ENCODE assay signal across 9 mouse cellular contexts in the genomic region with DNA sequence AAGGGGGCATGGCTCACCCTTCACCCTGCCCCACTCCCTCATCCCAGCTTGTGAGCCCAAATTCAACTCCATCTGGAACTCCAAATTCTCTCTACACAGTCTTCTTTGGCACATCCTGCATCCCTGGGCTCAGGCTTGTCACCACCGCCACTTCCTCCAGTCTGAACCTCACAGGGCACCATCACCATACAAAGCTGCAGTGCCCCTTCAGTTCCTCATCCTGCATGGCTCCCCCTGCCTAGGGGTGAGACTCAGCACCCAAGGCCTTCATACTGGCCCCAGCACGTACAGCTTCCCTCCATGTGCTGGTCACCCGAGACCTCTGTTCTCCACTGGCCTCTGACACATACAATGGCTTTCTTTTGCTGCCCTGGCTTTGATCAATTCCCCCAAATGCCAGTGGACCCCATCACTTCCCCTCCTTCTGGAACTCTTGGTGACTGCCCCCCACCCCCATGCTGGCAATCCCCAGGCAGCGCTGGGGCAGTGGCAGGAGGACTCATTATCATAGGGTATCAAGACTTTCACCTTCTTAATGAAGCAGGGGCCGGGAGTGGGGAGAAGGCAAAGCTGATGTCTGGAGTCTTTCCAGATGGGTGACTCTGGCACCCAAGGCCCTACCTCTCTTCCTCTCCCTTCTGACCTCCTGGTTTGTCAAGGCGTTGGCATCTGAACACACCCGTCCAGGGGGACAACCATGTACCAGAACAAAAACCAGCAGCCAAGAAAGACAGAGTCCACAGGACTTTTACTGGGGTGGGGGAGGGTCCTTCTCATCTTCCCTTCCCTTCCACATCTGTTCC. TPM values are rescaled to one million over a fixed set of nuclear protein-coding genes. Genes with fewer than 3 reads are reported as not detected.
A peak's percentile ranks its signal among the peaks of the same experiment; 100 is the strongest.
DNase-seq lines count a peak whose midpoint lies in the region; ATAC-seq and TF ChIP-seq lines count a peak whose summit lies in the region.
"Had no signal": no experiment of that assay in that cellular context is flagged by ENCODE, and none has a peak within 500 bp of the region (broad histone marks: within the 10 kb centered on the region; RNA-seq: fewer than 3 reads in every experiment).

No protein-coding gene starts in this region.

- no peak for ATAC-seq in heart, embryonic 14.5 days (ENCODE audit: insufficient number of reproducible peaks, insufficient read depth, low FRiP score, low read depth)
- ATAC-seq in neural tube, embryonic 11.5 days (ENCODE audit: insufficient read depth, low FRiP score, low TSS enrichment), result no peak
- no peak; the same call in 1 of the 2 replicates for ATAC-seq in intestine, postnatal 0 days
- no peak for ATAC-seq in stomach, embryonic 16.5 days (ENCODE audit: insufficient read depth, low FRiP score)

- WGBS in heart, embryonic 14.5 days, result 45% methylated on average over 7 of the region's 7 CpGs
- WGBS in neural tube, embryonic 11.5 days, result 39% methylated on average over 7 of the region's 7 CpGs
- WGBS in intestine, postnatal 0 days, result 55% methylated on average over 7 of the region's 7 CpGs
- WGBS in stomach, embryonic 16.5 days, result 39% methylated on average over 7 of the region's 7 CpGs

- peak overlapping the region in 1 of 2 experiments; percentile 73; a peak in 3 of 4 replicates for H3K27ac ChIP-seq in heart, embryonic 14.5 days (replicated peaks in 1 of 2; ENCODE audit: control insufficient read depth in 1 of 2, insufficient read depth in 1 of 2, low read depth in 2 of 2, low read length in 2 of 2)
- H3K27ac ChIP-seq in neural tube, embryonic 11.5 days (ENCODE audit: low read depth, low read length), result no peak overlapping the region; the same call in 1 of the 2 replicates
- H3K27ac ChIP-seq in intestine, postnatal 0 days (ENCODE audit: low read depth, low read length), result no peak overlapping the region; the same call in 1 of the 2 replicates
- H3K27ac ChIP-seq in stomach, embryonic 16.5 days (ENCODE audit: low read length), result peak overlapping the region; percentile 87

- peaks cover 53 to 76% of the 10 kb centered on the region in 2 experiments for H3K4me1 ChIP-seq in heart, embryonic 14.5 days (ENCODE audit: control insufficient read depth in 2 of 2, insufficient read depth in 2 of 2, low read length in 2 of 2)
- peaks cover 28% of the 10 kb centered on the region for H3K4me1 ChIP-seq in neural tube, embryonic 11.5 days (ENCODE audit: control insufficient read depth, insufficient read depth, low read length)
- H3K4me1 ChIP-seq in intestine, postnatal 0 days (replicated peaks; ENCODE audit: control insufficient read depth, insufficient read depth, low read length), result 0 out of 2 replicates have a peak, but pooled peaks cover 10% of the 10 kb centered on the region
- peaks cover 76% of the 10 kb centered on the region for H3K4me1 ChIP-seq in stomach, embryonic 16.5 days (ENCODE audit: control insufficient read depth, insufficient read depth, low read length)

- no peaks in the 10 kb centered on the region for H3K27me3 ChIP-seq in heart, embryonic 14.5 days (ENCODE audit: control insufficient read depth, insufficient read depth, low read length)
- H3K27me3 ChIP-seq in neural tube, embryonic 11.5 days (ENCODE audit: control insufficient read depth, insufficient read depth, low read length), result no peaks in the 10 kb centered on the region
- H3K27me3 ChIP-seq in intestine, postnatal 0 days (replicated peaks; ENCODE audit: control insufficient read depth, insufficient read depth, low read length), result no peaks in the 10 kb centered on the region
- no peaks in the 10 kb centered on the region for H3K27me3 ChIP-seq in stomach, embryonic 16.5 days (ENCODE audit: control insufficient read depth, insufficient read depth, low read length)

- no peak for DNase-seq in heart, postnatal 4 days
- no peak for DNase-seq in neural tube, embryonic 11.5 days (ENCODE audit: low spot score)
- no peak for DNase-seq in neural tube, embryonic 10.5 days (ENCODE audit: extremely low spot score, low spot score)
- DNase-seq in layer of hippocampus, adult 9-10 months (ENCODE audit: low spot score), result no peak
- DNase-seq in embryo, embryonic 10.5 days (ENCODE audit: low spot score), result no peak
- DNase-seq: cerebellum, adult 2 months had no signal

- H3K9ac ChIP-seq in heart, embryonic 14.5 days (ENCODE audit: low read length), result peak overlapping the region; percentile 28; the same call in 1 of the 2 replicates
- H3K9ac ChIP-seq in neural tube, embryonic 11.5 days (ENCODE audit: low read length), result no peak overlapping the region
- no peak overlapping the region for H3K9ac ChIP-seq in intestine, postnatal 0 days (ENCODE audit: low read depth, low read length)
- peak overlapping the region; percentile 47 for H3K9ac ChIP-seq in stomach, embryonic 16.5 days (ENCODE audit: low read length)

- no peaks in the 10 kb centered on the region for H3K9me3 ChIP-seq in heart, embryonic 14.5 days (ENCODE audit: control insufficient read depth, low read length)
- H3K9me3 ChIP-seq in neural tube, embryonic 11.5 days (ENCODE audit: control insufficient read depth, low read length), result no peaks in the 10 kb centered on the region
- no peaks in the 10 kb centered on the region for H3K9me3 ChIP-seq in intestine, postnatal 0 days (ENCODE audit: control insufficient read depth)
- H3K9me3 ChIP-seq in stomach, embryonic 16.5 days (replicated peaks; ENCODE audit: control insufficient read depth, low read length), result no peaks in the 10 kb centered on the region

- TF ChIP-seq CTCF in intestine, postnatal 0 days (IDR thresholded peaks at IDR 0.05; ENCODE audit: low read depth), result no peak

- peaks cover 44% of the 10 kb centered on the region for H3K36me3 ChIP-seq in heart, embryonic 14.5 days (ENCODE audit: control insufficient read depth, insufficient read depth, low read length)
- H3K36me3 ChIP-seq in neural tube, embryonic 11.5 days (ENCODE audit: control insufficient read depth, insufficient read depth, low read length), result peaks cover 9% of the 10 kb centered on the region; the same call in 1 of the 2 replicates
- H3K36me3 ChIP-seq in intestine, postnatal 0 days (ENCODE audit: control insufficient read depth, insufficient read depth), result peaks cover 5% of the 10 kb centered on the region; the same call in 1 of the 2 replicates
- peaks cover 2% of the 10 kb centered on the region; the same call in 1 of the 2 replicates for H3K36me3 ChIP-seq in stomach, embryonic 16.5 days (ENCODE audit: control insufficient read depth, insufficient read depth, low read length)

- peak overlapping the region; percentile 17; the same call in 1 of the 2 replicates for H3K4me2 ChIP-seq in heart, embryonic 14.5 days (ENCODE audit: low read length)
- H3K4me2 ChIP-seq in neural tube, embryonic 11.5 days (ENCODE audit: low read depth), result peak overlapping the region; percentile 7; the same call in 1 of the 2 replicates
- 0 out of 2 replicates have a peak overlapping the region, but pooled peaks have one; percentile 6 for H3K4me2 ChIP-seq in intestine, postnatal 0 days (replicated peaks; ENCODE audit: low read depth)
- peak overlapping the region; percentile 28 for H3K4me2 ChIP-seq in stomach, embryonic 16.5 days (ENCODE audit: low read depth, low read length)

- no peak overlapping the region for H3K4me3 ChIP-seq in heart, embryonic 14.5 days (ENCODE audit: control insufficient read depth in 1 of 2, insufficient read depth in 1 of 2, low read depth in 1 of 2, low read length in 2 of 2)
- H3K4me3 ChIP-seq in neural tube, embryonic 11.5 days (ENCODE audit: low read depth, low read length), result no peak overlapping the region
- H3K4me3 ChIP-seq in intestine, postnatal 0 days (ENCODE audit: low read depth, low read length), result no peak overlapping the region
- H3K4me3 ChIP-seq in stomach, embryonic 16.5 days (replicated peaks; ENCODE audit: low read length), result no peak overlapping the region

RNA-seq across cellular contexts. Expression of a gene that starts 12.7 kb away (rescaled TPM):
- 7.7 and 8.9 TPM in 2 replicates for polyA plus RNA-seq in heart, embryonic 14.5 days (2014; fragmentation: Nextera tagmentation; extraction: Ambion mirVana)
- total RNA-seq in heart, postnatal 4 days (2021), result 10 to 100 TPM; 37.0 to 38.4 TPM
- 9.7 and 10.7 TPM in 2 replicates for polyA plus RNA-seq in neural tube, embryonic 11.5 days (2014; fragmentation: Nextera tagmentation; extraction: Ambion mirVana)
- 2.0 and 2.5 TPM in 2 replicates for polyA plus RNA-seq in intestine, postnatal 0 days (2015; fragmentation: Nextera tagmentation; extraction: Ambion mirVana)
- polyA plus RNA-seq in stomach, embryonic 16.5 days (2015; fragmentation: Nextera tagmentation; extraction: Ambion mirVana), result 7.3 and 7.4 TPM in 2 replicates

RNA-seq across cellular contexts. Expression of a gene that starts 55.2 kb away (rescaled TPM):
- polyA plus RNA-seq in heart, embryonic 14.5 days (2014; fragmentation: Nextera tagmentation; extraction: Ambion mirVana), result 4.3 and 5.4 TPM in 2 replicates
- 1 to 10 TPM; 2.5 to 2.6 TPM for total RNA-seq in heart, postnatal 4 days (2021)
- 2.0 and 3.1 TPM in 2 replicates for polyA plus RNA-seq in neural tube, embryonic 11.5 days (2014; fragmentation: Nextera tagmentation; extraction: Ambion mirVana)
- 5.7 and 7.0 TPM in 2 replicates for polyA plus RNA-seq in intestine, postnatal 0 days (2015; fragmentation: Nextera tagmentation; extraction: Ambion mirVana)
- polyA plus RNA-seq in stomach, embryonic 16.5 days (2015; fragmentation: Nextera tagmentation; extraction: Ambion mirVana), result 7.9 and 8.6 TPM in 2 replicates

RNA-seq across cellular contexts. Expression of a gene that starts 56.0 kb away (rescaled TPM):
- polyA plus RNA-seq in heart, embryonic 14.5 days (2014; fragmentation: Nextera tagmentation; extraction: Ambion mirVana), result 1.2 and 1.8 TPM in 2 replicates
- 1 to 10 TPM; 5.6 to 6.4 TPM for total RNA-seq in heart, postnatal 4 days (2021)
- polyA plus RNA-seq in neural tube, embryonic 11.5 days (2014; fragmentation: Nextera tagmentation; extraction: Ambion mirVana), result 2.6 and 3.9 TPM in 2 replicates
- polyA plus RNA-seq in intestine, postnatal 0 days (2015; fragmentation: Nextera tagmentation; extraction: Ambion mirVana), result 0.78 and 1.0 TPM in 2 replicates
- polyA plus RNA-seq in stomach, embryonic 16.5 days (2015; fragmentation: Nextera tagmentation; extraction: Ambion mirVana), result 3.3 and 4.0 TPM in 2 replicates

Comparison
In these comparisons a context has a peak if more than half of its experiments do, and no peak if none do; other contexts are left out.
1. H3K9ac ChIP-seq: peak in heart, embryonic 14.5 days (single experiment) and stomach, embryonic 16.5 days (single experiment); none in neural tube, embryonic 11.5 days (single experiment) and intestine, postnatal 0 days (single experiment).
2. Peak in every context shown above with its lines, with median percentiles within 50 percentile points of each other: H3K4me2 ChIP-seq.